Mouse (Mus musculus): ENCODE measurements around the gene Strip2. TPM values are rescaled to one million over a fixed set of nuclear protein-coding genes. Genes with fewer than 3 reads are reported as not detected.

Gene Strip2
- total RNA-seq, 1 experiment: 1.3 TPM

DNA sequence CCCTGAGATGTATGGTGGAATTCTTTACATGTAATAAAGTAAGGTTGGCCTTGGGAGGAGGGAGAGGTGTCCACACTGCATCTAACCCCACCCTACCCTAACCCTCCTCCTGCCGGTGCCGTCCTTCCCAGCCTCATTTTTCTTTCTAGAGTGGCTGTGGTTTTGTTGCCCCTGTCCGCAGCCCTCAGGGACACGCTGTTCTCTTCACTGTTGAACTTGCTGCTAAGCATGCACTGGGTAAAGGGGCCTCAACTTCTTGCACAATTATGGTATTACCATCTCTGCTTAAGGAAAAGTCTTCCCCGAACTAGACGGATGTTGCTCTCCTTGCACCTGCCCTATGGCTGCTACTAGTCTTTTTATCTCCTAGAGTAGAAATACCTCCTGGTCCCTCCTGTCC is 69.2 kb downstream of the Strip2 start:
- Histone ChIP-seq H3K36me3 (ENCODE audit: control insufficient read depth, insufficient read depth, low read length, poor library complexity, severe bottlenecking) (no peaks in the 10 kb centered on the region), H3K27ac (ENCODE audit: insufficient read depth, low read depth, low read length, poor library complexity, severe bottlenecking) (no peak overlapping the region), H3K9me3 (ENCODE audit: control insufficient read depth, insufficient read depth, low read depth, low read length) (no peaks in the 10 kb centered on the region), H3K4me1 (ENCODE audit: control insufficient read depth in 2 of 2, insufficient read depth in 2 of 2, low read length in 2 of 2, poor library complexity in 1 of 2) (peaks cover 2 to 7% of the 10 kb centered on the region in 2 experiments; a peak in 2 of 4 replicates), H3K4me3 (ENCODE audit: insufficient read depth in 1 of 2, low read depth in 1 of 2, low read length in 2 of 2, poor library complexity in 1 of 2, severe bottlenecking in 1 of 2) (peak overlapping the region in 1 of 2 experiments; percentile 70; a peak in 2 of 4 replicates), H3K9ac (ENCODE audit: insufficient read depth, low read depth, low read length, poor library complexity, severe bottlenecking) (no peak overlapping the region)
- DNase-seq (ENCODE audit: low read depth, low spot score): no peak
- TF ChIP-seq CHD2 (IDR thresholded peaks at IDR 0.05; ENCODE audit: low read depth, low read length) (no peak), ZNF384 (IDR thresholded peaks at IDR 0.05; ENCODE audit: low read depth, low read length) (no peak), HCFC1 (IDR thresholded peaks at IDR 0.05; ENCODE audit: borderline replicate concordance, insufficient read depth, low read length) (no peak), ZC3H11A (IDR thresholded peaks at IDR 0.05; ENCODE audit: borderline replicate concordance, low read depth, low read length) (no peak), MAFK (IDR thresholded peaks at IDR 0.05; ENCODE audit: insufficient read depth, low read depth, low read length) (no peak)
- in situ Hi-C loops (cut with MboI; ENCODE audit: low sequenced_read_pairs in 2 of 2, unreplicated experiment in 2 of 2): no loop called here

GRCm38 (mm10) chr6:29987246-29987645 is 70.4 kb downstream of the Strip2 start:
- Histone ChIP-seq H3K4me3 (ENCODE audit: insufficient read depth in 1 of 2, low read depth in 1 of 2, low read length in 2 of 2, poor library complexity in 1 of 2, severe bottlenecking in 1 of 2) (no peak overlapping the region), H3K4me1 (ENCODE audit: control insufficient read depth in 2 of 2, insufficient read depth in 2 of 2, low read length in 2 of 2, poor library complexity in 1 of 2) (peaks cover 2 to 7% of the 10 kb centered on the region in 2 experiments; a peak in 2 of 4 replicates), H3K36me3 (ENCODE audit: control insufficient read depth, insufficient read depth, low read length, poor library complexity, severe bottlenecking) (no peaks in the 10 kb centered on the region), H3K9ac (ENCODE audit: insufficient read depth, low read depth, low read length, poor library complexity, severe bottlenecking) (no peak overlapping the region), H3K27ac (ENCODE audit: insufficient read depth, low read depth, low read length, poor library complexity, severe bottlenecking) (no peak overlapping the region), H3K9me3 (ENCODE audit: control insufficient read depth, insufficient read depth, low read depth, low read length) (no peaks in the 10 kb centered on the region)
- TF ChIP-seq HCFC1 (IDR thresholded peaks at IDR 0.05; ENCODE audit: borderline replicate concordance, insufficient read depth, low read length): no peak
- TF ChIP-seq ZNF384 (IDR thresholded peaks at IDR 0.05; ENCODE audit: low read depth, low read length): no peak
- TF ChIP-seq CHD2 (IDR thresholded peaks at IDR 0.05; ENCODE audit: low read depth, low read length): no peak
- no peak for TF ChIP-seq MAFK (IDR thresholded peaks at IDR 0.05; ENCODE audit: insufficient read depth, low read depth, low read length)
- no peak for TF ChIP-seq ZC3H11A (IDR thresholded peaks at IDR 0.05; ENCODE audit: borderline replicate concordance, low read depth, low read length)
- in situ Hi-C loops (cut with MboI; ENCODE audit: low sequenced_read_pairs in 2 of 2, unreplicated experiment in 2 of 2): no loop called here
- DNase-seq (ENCODE audit: low read depth, low spot score): no peak

- DNase-seq (ENCODE audit: low read depth, low spot score): no peak
- in situ Hi-C loops (cut with MboI; ENCODE audit: low sequenced_read_pairs in 2 of 2, unreplicated experiment in 2 of 2): no loop called here
- TF ChIP-seq MAFK (IDR thresholded peaks at IDR 0.05; ENCODE audit: insufficient read depth, low read depth, low read length) (no peak), CHD2 (IDR thresholded peaks at IDR 0.05; ENCODE audit: low read depth, low read length) (no peak), ZC3H11A (IDR thresholded peaks at IDR 0.05; ENCODE audit: borderline replicate concordance, low read depth, low read length) (no peak), HCFC1 (IDR thresholded peaks at IDR 0.05; ENCODE audit: borderline replicate concordance, insufficient read depth, low read length) (no peak), ZNF384 (IDR thresholded peaks at IDR 0.05; ENCODE audit: low read depth, low read length) (no peak)
Observed at GRCm38 (mm10) chr6:29998140-29998539, 81.3 kb downstream of the Strip2 start.

DNA sequence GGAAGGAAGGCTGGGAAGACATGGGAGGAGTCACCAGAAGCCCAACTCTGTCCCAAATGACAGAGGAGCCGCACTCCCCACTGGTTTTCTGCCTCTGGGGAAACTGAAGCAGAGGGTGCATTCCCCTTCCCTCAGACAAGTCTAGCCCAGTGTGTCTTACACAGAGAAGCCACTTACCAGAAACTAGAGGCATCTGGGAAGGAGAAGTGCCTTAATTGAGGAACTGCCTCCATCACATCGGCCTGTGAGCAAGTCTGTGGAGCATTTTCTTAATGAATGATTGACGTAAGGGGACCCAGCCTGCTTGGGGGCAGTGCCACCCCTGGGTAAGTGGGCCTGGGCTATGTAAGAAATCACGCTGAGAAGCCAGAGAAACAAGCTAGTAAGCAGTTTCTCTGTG is 82.0 kb downstream of the Strip2 start:
- Histone ChIP-seq H3K36me3 (ENCODE audit: control insufficient read depth, insufficient read depth, low read length, poor library complexity, severe bottlenecking) (no peaks in the 10 kb centered on the region), H3K27ac (ENCODE audit: insufficient read depth, low read depth, low read length, poor library complexity, severe bottlenecking) (no peak overlapping the region)
- in situ Hi-C loops (cut with MboI; ENCODE audit: low sequenced_read_pairs in 2 of 2, unreplicated experiment in 2 of 2): no loop called here

More at GRCm38 (mm10) chr6:29998140-29998539, 81.3 kb downstream of the Strip2 start:
- no peak overlapping the region for H3K9ac ChIP-seq (ENCODE audit: insufficient read depth, low read depth, low read length, poor library complexity, severe bottlenecking)
- no peaks in the 10 kb centered on the region for H3K9me3 ChIP-seq (ENCODE audit: control insufficient read depth, insufficient read depth, low read depth, low read length)
- H3K4me3 ChIP-seq (ENCODE audit: insufficient read depth in 1 of 2, low read depth in 1 of 2, low read length in 2 of 2, poor library complexity in 1 of 2, severe bottlenecking in 1 of 2): peak overlapping the region; percentile 8 to 28; a peak in 2 of 4 replicates
- H3K27ac ChIP-seq (ENCODE audit: insufficient read depth, low read depth, low read length, poor library complexity, severe bottlenecking): no peak overlapping the region
- no peaks in the 10 kb centered on the region for H3K36me3 ChIP-seq (ENCODE audit: control insufficient read depth, insufficient read depth, low read length, poor library complexity, severe bottlenecking)
- peaks cover 0 to 2% of the 10 kb centered on the region in 2 experiments; a peak in 3 of 4 replicates for H3K4me1 ChIP-seq (ENCODE audit: control insufficient read depth in 2 of 2, insufficient read depth in 2 of 2, low read length in 2 of 2, poor library complexity in 1 of 2)

DNA sequence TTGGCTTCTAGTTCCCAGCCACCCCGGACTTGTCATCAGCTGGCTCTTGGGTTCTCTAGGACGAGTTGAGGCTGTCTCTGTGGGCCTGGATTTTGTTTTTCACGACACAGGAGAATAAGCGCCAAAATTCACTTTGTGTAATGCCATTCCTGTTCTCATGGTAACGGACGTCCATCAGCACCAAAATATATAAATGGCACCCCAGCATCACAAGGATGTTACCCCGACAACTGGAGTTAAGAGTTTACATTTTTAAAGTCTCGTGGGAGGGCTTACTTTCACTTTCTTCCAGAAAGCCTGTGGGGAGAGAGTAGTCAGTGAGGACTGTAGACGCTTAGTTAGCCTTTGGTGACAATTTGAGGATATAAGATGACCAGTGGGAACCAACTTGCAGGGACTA is 85.8 kb downstream of the Strip2 start:
- no peaks in the 10 kb centered on the region for H3K36me3 ChIP-seq (ENCODE audit: control insufficient read depth, insufficient read depth, low read length, poor library complexity, severe bottlenecking)
- H3K4me1 ChIP-seq (ENCODE audit: control insufficient read depth in 2 of 2, insufficient read depth in 2 of 2, low read length in 2 of 2, poor library complexity in 1 of 2): peaks cover 0 to 2% of the 10 kb centered on the region in 2 experiments; a peak in 2 of 4 replicates
- no peak overlapping the region for H3K4me3 ChIP-seq (ENCODE audit: insufficient read depth in 1 of 2, low read depth in 1 of 2, low read length in 2 of 2, poor library complexity in 1 of 2, severe bottlenecking in 1 of 2)
- H3K9me3 ChIP-seq (ENCODE audit: control insufficient read depth, insufficient read depth, low read depth, low read length): no peaks in the 10 kb centered on the region
- in situ Hi-C loops (cut with MboI; ENCODE audit: low sequenced_read_pairs in 2 of 2, unreplicated experiment in 2 of 2): no loop called here
- H3K27ac ChIP-seq (ENCODE audit: insufficient read depth, low read depth, low read length, poor library complexity, severe bottlenecking): no peak overlapping the region
- no peak for DNase-seq (ENCODE audit: low read depth, low spot score)
- TF ChIP-seq ZNF384 (IDR thresholded peaks at IDR 0.05; ENCODE audit: low read depth, low read length): no peak
- no peak overlapping the region for H3K9ac ChIP-seq (ENCODE audit: insufficient read depth, low read depth, low read length, poor library complexity, severe bottlenecking)

More for the DNA sequence above, 82.0 kb downstream of the Strip2 start:
- Histone ChIP-seq H3K4me3 (ENCODE audit: insufficient read depth in 1 of 2, low read depth in 1 of 2, low read length in 2 of 2, poor library complexity in 1 of 2, severe bottlenecking in 1 of 2) (no peak overlapping the region; a peak in 1 of 4 replicates), H3K9me3 (ENCODE audit: control insufficient read depth, insufficient read depth, low read depth, low read length) (no peaks in the 10 kb centered on the region), H3K4me1 (ENCODE audit: control insufficient read depth in 2 of 2, insufficient read depth in 2 of 2, low read length in 2 of 2, poor library complexity in 1 of 2) (peaks cover 0 to 2% of the 10 kb centered on the region in 2 experiments; a peak in 3 of 4 replicates), H3K9ac (ENCODE audit: insufficient read depth, low read depth, low read length, poor library complexity, severe bottlenecking) (no peak overlapping the region)
- no peak for DNase-seq (ENCODE audit: low read depth, low spot score)
- TF ChIP-seq ZNF384 (IDR thresholded peaks at IDR 0.05; ENCODE audit: low read depth, low read length) (no peak), CHD2 (IDR thresholded peaks at IDR 0.05; ENCODE audit: low read depth, low read length) (no peak), ZC3H11A (IDR thresholded peaks at IDR 0.05; ENCODE audit: borderline replicate concordance, low read depth, low read length) (no peak)

All from ES-E14 (cell line).